Mouse (Mus musculus): ENCODE results near the gene Hk2.

Hk2 gene

DNA sequence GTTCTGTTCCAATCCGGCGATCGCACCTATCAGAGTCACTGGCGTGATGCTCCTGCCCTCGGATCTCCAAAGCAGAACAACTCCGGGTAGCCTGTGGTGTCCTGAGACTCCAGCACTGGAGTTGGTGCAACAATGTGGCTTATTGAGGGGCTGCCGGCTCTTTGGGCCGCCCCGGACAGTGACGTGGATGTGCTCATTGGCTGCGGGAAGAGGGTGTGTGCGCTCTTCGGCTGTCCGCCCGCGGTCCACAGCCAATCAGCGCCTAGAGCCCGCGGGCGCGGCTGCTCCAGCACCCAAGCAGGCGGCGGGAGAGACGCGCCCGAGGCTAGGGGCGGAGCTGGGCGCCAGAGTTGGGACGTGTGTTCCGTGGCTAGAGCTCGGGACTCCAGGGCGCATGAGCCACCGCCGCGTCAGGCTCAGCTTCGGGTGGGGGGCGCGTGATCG lies at the start of gene Hk2:
TSS of gene Hk2 (minus strand) at position 134 of the 444 bp plus-strand sequence.
- DNase-seq (ENCODE audit: low read depth, low spot score), result peak; percentile 64

DNA sequence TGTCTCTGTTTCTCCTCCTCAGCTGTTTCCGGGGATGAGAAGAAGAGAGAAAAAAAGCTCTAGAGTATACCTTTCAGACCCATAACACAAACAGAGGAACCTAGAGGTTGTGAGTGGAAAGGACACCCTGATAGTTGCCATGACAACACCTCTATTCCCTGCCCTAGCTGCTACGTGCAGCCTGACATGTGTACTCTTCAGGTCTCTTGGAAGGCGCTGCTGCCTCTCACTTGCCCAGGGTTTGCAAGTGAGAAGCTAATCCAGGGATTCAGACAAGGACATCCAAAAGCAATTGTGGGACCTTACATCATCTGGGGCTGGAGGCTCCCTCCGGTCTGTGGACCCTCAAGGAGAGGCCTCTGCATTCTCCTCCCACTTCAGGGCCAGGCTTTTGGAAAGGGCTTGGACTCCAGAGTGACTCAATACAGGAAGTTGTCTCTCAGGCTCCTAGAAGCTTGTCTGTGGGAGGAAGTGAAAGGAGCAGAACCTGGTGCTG lies 47.6 kb upstream of the Hk2 start:
- no peak for DNase-seq (ENCODE audit: low read depth, low spot score)

DNA sequence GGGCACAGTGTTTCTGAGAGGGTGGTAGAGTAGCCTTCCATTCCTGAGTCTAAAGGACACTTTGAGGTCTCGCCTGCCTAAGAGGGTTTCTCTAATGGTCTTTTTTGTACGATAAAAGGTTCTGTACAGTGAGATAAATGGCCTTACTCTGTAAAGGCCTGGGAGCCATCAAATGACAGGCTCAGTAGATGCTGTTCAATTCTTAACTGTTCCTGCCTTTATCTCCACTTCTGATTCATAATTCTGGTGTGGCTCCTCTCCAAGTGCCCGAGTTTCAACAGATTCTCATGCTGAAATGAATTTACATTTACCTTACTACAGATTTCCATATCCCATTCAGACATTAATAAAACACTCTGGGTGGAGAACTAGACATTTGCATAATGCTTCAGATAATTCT lies 46.5 kb upstream of the Hk2 start:
- DNase-seq (ENCODE audit: low read depth, low spot score), result no peak

DNA sequence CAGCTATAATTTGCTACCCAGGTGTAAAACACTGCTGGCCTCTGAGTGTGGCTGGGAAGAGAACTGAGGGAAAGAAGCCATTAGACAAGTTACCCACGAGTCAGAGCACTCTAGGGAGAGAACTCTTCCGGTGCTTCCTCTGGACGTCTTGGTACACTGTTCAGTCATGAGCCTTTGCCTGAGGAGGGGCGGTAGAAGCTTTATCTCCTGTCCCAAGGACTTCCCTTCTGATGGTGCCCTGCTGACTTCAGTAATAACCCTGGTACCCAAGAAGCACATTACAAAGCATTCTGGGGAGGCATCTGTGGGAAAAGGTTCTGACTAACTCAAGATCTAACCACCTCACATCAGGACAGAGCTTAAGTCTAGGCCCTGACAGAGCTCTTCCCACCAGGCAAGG lies 40.6 kb upstream of the Hk2 start:
- DNase-seq (ENCODE audit: low read depth, low spot score), result no peak

DNA sequence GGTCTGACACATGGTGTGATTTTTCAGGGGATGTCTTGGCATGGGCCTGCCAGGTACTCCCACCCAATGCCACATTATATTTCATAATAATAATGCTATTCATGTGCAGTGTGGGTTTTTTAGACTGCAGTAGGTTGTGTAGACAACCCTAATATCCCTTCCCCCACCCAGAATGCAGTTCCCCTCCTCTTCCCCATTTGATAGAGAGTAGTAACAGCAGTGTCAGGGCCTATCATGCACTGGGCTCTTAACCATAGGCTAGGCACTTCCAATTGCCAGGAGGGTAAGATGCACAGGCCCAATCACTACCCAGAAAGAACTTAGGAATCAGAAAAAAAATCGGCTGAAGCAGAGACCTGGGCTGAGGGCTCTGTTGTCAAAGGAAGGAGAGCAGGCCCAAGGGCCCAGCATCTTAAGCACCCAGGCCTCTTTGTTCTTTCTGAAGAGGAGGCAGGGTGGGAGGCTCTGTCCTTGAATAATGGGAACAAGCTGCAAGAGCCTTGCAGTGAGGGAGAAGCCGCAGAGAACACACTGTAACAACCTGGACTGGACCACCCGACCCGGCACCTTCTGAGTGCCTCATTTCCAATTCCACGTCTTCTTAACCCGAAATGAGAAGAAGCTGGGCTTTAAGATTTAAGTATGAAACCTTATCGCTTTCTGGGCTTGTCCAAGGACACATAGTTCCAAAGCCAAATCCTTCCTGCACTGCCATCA lies 33.9 kb upstream of the Hk2 start:
- DNase-seq (ENCODE audit: low read depth, low spot score), result no peak

DNA sequence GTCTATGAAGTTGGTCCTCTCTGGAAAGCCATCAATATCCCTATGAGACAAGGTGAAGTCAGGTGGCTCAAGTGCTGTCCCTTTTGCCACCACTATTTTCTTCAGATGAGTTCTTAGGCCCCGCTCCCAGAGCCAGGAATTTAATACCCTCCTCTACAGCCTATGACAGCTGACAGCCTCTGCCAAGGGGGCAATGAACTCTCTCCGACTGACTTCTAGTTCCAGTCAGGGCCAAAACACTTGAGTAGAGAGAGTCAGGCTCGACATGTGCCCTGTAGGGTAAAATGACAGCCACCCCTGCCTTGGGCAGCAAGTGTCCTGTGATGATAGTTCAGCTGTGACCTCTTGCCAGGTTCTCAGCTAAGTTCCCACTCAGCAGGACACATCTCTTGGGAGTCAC lies 32.7 kb upstream of the Hk2 start:
- no peak for DNase-seq (ENCODE audit: low read depth, low spot score)

DNA sequence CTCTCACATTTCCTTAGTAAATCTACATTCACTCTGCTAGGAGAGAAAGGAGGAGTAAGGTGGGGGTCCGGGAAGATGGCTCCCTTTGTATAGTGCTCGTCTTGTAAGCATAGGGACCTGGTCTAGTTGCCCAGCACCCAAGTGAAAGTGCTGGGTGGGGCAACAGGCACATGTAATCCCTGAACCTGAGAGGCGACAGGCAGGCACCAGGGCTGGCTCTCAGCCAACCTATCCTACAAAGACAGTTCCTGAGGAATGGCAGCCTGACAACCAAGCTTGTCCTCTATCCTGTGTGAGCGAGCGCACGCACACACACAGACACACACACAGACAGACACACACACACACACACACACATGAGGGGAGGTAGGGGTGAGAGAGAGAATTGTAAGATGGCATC lies 32.2 kb upstream of the Hk2 start:
- no peak for DNase-seq (ENCODE audit: low read depth, low spot score)

DNA sequence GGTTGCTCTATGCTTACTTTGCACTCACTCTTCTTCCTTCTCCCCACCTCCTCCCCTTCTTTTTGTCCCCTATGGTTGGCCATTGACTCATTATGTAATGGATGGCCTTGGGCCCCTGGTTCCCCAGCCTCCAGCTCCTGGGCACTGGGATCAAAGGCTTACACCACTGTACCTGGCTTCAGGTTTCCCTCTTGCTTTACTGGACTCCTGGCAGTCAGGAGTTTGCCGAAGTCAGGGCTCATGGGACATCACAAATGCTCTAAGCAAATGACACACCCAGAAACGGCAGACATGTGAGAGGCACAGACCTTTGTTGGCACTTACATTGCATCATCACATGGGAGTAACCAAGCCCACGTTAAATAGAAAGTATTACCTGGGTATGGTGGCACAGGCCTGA lies 31.6 kb upstream of the Hk2 start:
- DNase-seq (ENCODE audit: low read depth, low spot score), result no peak

DNA sequence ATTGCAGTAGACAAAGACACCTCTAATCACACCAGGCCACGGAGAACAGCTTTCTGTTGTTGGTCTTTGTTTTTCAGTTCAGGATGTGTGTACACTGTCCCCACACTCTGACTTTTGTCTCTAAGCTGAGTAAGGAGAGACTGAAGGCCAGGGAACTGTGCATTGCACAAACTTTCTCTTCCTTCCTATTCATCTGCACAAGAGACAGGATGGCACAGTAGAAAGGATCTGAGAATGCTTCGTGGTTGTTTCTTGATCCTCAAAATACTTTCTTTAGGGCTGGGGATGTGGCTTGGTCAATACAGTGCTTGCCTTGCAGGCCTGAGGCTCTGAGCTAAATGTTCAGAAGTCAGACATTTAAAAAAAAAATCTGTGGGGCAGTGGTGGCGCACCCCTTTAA lies 30.7 kb upstream of the Hk2 start:
- no peak for DNase-seq (ENCODE audit: low read depth, low spot score)

DNA sequence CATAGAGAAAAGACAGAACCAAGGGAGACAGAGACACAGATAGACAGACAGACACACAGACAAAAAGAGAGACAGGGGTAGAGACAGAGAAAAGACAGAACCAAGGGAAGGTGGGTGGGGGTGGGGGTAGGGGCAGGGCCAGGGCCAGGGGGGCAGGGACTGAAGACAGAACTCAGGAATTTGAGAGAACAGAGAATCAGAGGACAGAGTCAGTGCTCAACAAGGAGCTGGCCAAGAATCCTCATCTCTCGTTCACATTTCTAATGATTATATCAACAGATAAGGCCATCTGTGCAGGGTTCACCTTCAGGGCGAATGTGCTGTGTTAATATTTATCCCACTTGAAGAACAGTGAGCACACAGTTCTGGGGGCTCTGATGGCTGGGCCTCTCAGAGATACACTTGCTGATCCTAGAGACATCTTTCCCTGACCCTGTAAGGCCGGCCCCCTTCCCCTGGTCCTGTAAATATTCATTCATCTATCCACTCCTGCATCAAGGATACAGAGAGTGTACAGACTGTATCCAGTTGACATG lies 24.0 kb upstream of the Hk2 start:
- DNase-seq (ENCODE audit: low read depth, low spot score), result no peak

DNA sequence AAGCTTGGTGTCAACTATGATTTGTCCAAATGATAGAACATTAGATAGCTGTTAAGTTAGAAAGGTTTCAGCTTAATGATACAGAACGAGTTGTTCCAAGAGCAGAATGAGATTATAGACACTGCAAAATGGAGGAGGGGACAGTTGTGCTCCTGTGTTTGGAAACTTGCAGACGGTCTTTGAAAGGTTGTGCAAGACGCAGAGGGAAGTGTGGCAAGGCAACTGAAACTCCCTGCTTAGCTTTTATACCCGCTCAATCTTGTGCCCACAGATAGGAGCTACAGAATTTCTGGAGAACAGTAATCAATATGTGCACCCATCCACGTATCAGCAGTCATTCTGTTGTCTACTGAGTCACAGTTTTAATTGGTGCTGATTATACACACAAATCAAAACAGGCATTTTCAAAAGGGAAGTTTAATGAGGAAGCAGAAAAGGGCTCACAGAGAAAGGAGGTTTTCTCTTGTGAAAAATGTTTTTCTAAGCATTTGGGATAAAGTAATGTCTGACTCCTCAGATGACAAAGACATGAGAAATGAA lies 23.1 kb upstream of the Hk2 start:
- no peak for DNase-seq (ENCODE audit: low read depth, low spot score)

DNA sequence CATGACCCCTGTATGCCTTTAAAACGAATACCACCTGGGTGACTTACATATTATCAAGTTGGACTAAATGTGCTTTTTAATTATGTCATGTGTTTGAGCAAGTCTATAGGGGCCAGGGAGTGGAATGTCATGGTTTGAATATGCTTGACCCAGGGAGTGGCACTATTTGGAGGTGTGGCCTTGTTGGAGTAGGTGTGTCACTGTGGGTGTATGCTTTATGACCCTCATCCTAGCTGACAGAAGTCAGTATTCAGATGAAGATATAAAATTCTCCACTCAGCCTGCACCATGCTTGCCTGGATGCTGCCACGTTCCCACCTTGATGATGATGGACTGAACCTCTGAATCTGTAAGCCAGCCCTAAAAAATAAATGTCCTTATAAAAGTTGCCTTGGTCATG lies 16.6 kb upstream of the Hk2 start:
- no peak for DNase-seq (ENCODE audit: low read depth, low spot score)

DNA sequence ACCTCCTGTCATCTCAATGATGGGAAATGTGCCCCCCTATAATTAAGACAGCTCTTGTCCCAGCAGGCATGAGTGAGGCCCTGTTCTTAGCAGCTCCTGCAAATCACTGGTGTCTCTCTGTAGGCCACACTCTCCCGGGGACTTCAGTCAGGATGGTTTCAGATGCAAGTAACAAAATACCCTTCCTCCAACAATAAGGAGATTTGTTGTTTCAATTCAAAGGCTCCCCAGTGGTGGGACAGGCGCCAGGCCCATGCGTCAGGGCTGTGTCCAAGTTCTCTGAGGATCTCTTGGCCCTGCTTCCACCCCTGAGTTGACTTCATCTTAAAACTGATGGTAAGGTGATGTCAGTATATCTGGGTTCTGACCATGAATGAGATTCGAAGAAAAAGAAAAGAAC lies 9.7 kb upstream of the Hk2 start:
- no peak for DNase-seq (ENCODE audit: low read depth, low spot score)

DNA sequence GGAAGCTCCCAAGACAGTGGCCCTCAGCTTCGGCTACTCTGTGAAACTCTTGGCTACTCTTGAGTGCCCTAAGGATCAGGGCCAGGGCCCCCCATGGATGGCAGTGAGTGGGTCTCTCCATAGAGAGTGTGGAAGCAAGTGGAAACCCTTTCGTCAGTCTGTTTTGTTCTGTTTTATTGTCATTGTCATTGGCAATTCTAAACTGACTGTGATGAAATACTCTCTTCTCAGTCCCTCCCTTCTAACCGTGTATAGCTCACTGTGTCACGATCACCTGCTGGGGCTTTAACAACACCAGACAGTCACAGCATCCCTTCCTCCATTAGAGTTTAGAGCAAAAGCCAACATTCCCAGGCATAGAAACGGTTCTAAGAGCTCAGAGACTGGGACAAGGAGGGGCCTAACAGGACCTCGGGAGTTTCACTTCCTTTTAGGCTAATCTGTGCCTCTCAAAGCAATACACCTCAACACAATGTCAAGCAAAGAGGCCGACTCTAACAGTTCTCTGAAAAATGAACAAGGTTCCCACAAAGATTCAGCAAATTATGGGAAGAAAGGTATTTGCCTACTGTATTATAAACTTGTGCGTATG lies 6.6 kb upstream of the Hk2 start:
- DNase-seq (ENCODE audit: low read depth, low spot score), result no peak

DNA sequence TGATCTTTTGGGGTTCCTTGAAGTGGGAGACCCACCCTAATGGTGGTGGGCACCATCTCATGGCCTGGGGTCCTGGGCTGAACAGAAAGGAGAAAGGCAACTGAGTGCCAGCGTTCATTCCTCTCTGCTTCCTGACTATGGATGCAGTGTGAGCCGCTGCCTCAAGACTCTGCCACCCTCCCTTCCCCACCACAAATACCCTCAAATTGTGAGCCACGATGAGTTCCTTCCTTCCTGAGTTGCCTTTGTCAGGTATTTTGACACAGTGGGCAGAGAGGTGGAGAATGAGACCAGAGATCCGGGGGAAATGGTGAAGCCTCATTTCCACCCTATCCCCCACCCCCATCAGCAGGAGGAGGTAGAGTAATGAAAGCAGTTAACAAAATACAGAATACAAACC lies 6.1 kb upstream of the Hk2 start:
- DNase-seq (ENCODE audit: low read depth, low spot score), result no peak

DNA sequence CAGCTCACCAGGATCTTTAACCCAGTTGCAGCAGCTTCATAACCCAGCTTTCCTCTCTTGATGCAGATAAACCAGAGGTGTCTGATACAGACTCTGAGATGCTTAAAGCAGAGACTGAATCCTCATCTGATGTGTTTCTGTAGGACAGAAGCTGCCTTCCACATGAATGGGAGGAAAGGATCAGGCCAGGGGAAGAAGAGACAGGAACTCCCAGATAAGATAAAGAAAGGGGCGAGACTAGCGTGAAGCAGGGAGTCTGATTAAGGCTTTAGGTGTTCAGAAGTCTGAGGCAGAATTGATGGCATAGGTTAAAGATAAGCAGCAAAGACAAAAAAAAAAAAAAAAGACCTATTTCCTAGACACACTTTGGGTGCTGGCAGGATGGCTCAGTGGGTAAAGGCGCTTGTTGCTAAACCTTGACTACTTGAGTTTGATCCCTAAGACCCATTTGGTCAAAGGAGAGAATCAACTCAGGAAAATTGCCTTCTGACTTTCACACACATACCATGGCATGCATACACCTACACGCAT lies 2.9 kb upstream of the Hk2 start:
- DNase-seq (ENCODE audit: low read depth, low spot score), result no peak

DNA sequence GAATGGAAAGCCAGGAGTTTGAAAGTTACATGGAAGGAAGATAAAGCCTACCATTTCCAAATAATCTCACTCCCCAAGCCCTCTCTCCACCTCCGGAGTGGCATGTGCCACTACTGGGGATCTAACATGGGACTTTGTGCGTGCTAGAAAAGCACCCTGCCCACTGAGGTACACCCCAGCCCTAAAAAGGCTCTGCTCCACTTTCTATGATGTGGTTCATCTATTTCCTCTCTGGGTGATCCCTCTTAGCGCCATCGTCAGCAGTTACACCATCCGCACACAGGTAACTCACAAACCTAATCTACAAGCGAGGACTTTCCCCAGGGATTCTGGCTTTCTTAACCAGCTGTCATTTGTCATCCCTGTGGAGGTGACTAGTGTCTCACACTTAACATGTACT lies 1.1 kb upstream of the Hk2 start:
- DNase-seq (ENCODE audit: low read depth, low spot score), result no peak

DNA sequence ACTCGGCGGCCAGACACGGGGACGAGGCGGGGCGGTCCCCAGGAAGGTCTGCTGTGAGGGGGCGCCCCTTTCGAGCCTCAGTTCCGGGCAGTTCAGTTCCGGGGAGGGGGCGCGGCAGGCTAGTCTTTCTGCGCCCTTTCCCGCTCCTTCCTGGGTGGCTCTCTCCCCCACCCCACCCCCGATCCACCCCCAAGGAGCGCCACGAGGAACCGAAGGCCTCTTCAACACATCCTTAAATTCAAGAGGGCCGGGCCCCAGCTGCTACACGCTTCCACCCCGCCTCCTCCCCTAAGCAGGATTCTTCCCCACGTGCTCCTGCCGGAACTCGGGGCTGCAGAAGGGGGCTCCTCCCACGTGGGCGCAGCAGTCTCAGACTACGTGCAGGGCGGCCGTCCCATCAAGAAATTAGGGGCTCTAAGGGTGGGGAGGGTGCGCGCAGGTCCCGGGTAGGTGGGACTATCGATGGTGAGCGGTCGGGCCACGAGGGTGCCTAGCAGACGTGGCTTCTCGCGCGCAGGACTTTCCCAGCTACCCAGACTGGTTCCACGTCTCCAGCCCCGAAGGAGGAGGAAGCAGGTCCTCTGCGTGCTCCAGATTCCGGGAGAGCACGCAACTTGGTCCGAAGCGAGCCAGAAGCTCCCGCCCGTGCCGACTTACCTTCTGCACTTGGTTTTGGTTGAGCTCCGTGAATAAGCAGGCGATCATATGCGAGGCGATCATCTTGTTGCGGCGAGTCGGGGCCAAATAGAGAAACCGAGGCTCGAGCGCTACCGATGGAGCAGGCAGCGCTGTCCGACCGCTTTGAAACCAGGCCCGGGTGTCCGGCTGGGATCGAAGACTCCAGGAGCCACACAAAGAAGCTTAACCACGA lies 758 bp downstream of the Hk2 start:
- DNase-seq (ENCODE audit: low read depth, low spot score), result no peak

DNA sequence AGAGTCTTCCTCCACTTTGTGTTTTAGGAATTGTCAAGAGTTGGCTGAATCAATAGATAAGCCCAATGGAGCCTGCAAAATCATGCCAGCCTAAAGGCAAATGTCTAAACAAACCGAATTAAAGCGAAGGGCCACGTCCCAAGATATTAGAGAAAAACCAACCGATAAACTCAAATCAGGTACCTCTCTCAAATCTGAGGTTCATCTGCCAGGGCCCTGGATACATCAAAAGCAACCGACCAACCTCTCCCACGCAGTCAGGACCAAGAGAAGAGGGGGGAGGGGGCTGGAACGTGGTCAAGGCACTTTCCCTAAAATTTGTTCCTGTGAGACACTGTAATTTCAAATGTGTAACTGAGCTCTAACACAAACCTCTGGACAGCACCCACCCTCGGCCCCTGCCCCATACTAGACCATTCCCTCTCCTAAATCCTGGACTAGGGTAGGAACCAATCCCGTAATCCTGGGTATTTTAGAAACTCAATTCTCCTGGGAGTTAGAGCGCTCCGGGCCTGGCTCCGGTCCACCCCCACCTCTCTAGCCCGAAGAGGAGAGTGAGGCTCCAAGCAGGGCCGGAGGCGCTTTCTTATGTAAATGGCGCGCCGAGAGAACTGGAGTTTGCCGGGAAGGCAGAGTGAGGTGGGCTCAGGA lies 1.7 kb downstream of the Hk2 start:
- no peak for DNase-seq (ENCODE audit: low read depth, low spot score)

DNA sequence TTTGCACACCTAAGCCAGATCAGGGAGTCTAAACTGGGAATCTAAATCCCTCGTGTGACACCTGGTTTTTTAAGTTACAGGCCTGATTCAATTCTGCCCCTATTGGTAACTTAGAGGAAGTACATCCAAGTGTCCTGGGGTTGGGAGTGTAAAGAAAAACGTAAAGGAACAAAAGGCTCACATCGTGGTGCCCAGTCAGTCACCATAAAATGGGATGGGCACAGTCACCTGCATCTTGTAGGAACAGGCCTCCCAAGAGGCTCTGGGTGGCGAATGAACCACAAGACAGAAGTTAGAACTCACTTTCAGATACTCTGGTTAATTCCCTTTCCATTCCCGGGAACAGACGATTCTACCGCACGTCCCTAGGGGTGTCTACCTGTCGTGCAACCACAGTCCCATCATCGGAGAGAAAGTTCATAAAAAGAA lies 2.3 kb downstream of the Hk2 start:
- DNase-seq (ENCODE audit: low read depth, low spot score), result no peak

DNA sequence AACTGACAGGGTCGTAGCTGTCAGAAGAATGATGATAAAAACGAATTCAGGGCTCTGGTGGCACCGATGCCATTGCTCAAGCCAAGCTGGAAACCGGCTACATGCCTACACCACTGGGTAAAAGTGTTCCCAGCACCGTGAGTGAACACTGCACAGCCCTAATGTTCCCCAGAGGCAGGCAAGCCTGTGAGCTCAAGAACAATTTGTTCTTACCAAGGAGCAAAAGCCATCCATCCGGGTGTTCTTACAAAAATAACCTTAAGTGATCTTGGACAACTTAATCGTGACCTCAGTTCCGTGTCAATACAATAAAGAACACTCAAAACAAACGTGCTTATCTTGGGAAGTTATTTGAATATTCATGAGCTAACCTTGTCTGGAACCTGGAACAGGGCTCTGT lies 3.2 kb downstream of the Hk2 start:
- DNase-seq (ENCODE audit: low read depth, low spot score), result no peak

All from brain, embryonic 18.5 days (tissue).